Mouse (Mus musculus) forebrain, embryonic 15.5 days (tissue): ENCODE measurements around the gene Tbcel. TPM values are rescaled to one million over a fixed set of nuclear protein-coding genes. Genes with fewer than 3 reads are reported as not detected.

Experiments
- microRNA-seq: library from miRNA; unstranded; fragments of <30 nt; microRNA quantifications from one replicate; pipeline ENCODE4, GENCODE M21; 2016
- polyA plus RNA-seq: library from polyadenylated mRNA; unstranded; fragments of >200 nt; fragmentation: Nextera tagmentation; extraction: Ambion mirVana; gene quantifications from 2 replicates; pipeline ENCODE4 v1.2.1, GENCODE M21; 2015

Tbcel gene
- polyA plus RNA-seq, 1 experiment from 2014 or later: 5.4 TPM

Small RNA genes within 50 kb of the gene (microRNA-seq; reads per million reads assigned to microRNA genes)
- not detected for gene Gm44311

Other genes with a start within 250 kb of the Tbcel start
- gene Sc5d, start 243.6 kb downstream of the Tbcel start, polyA plus RNA-seq: 68.1 and 69.8 TPM in 2 replicates
- 0.36 and 0.41 TPM in 2 replicates for gene Tecta, start 107.9 kb downstream of the Tbcel start, polyA plus RNA-seq